In genomic region chr17:14977718-14978361, GRCm38 (mm10) we compare ENCODE assay signal across 14 mouse cellular contexts. TPM values are rescaled to one million over a fixed set of nuclear protein-coding genes. Genes with fewer than 3 reads are reported as not detected.
DNase-seq lines count a peak whose midpoint lies in the region; ATAC-seq and TF ChIP-seq lines count a peak whose summit lies in the region.
"Not testable (repeated sequence)": the region's sequence is repeated elsewhere in the genome, so short reads cannot be mapped to it uniquely, and the experiment has no call there.
"Had no signal": no experiment of that assay in that cellular context is flagged by ENCODE, and none has a peak within 500 bp of the region (broad histone marks: within the 10 kb centered on the region; RNA-seq: fewer than 3 reads in every experiment).

No protein-coding gene starts in this region.

- not testable (repeated sequence) for TF ChIP-seq CTCF in bone marrow macrophage, adult 2 months (IDR thresholded peaks at IDR 0.05; ENCODE audit: low read depth, low read length); heart, postnatal 0 days (IDR thresholded peaks at IDR 0.05; ENCODE audit: low read depth); liver, embryonic 14.5 days (IDR thresholded peaks at IDR 0.05; ENCODE audit: low read depth)

- TF ChIP-seq POLR2A in bone marrow macrophage, adult 2 months (IDR thresholded peaks at IDR 0.05; ENCODE audit: borderline replicate concordance, low read depth, low read length) = not testable (repeated sequence)

- H3K4me1 ChIP-seq in bone marrow macrophage, adult 2 months (ENCODE audit: control insufficient read depth, insufficient read depth, low read length); forebrain, embryonic 11.5 days (replicated peaks; ENCODE audit: control insufficient read depth, insufficient read depth, low read length); heart, postnatal 0 days (ENCODE audit: control insufficient read depth, insufficient read depth); intestine, embryonic 16.5 days (ENCODE audit: control insufficient read depth, insufficient read depth, low read length); liver, embryonic 14.5 days (replicated peaks; ENCODE audit: control insufficient read depth in 2 of 2, insufficient read depth in 2 of 2, low read length in 1 of 2); midbrain, embryonic 12.5 days; stomach, embryonic 15.5 days: not testable (repeated sequence)

- not testable (repeated sequence) for H3K9me3 ChIP-seq in forebrain, embryonic 11.5 days (ENCODE audit: control insufficient read depth, low read length); heart, postnatal 0 days (replicated peaks; ENCODE audit: control insufficient read depth, low read length); intestine, embryonic 16.5 days (ENCODE audit: control insufficient read depth, low read length); liver, embryonic 14.5 days (ENCODE audit: control insufficient read depth, low read length); midbrain, embryonic 12.5 days; stomach, embryonic 15.5 days

- H3K4me2 ChIP-seq in forebrain, embryonic 11.5 days (ENCODE audit: low read depth, low read length, severe bottlenecking); heart, postnatal 0 days (ENCODE audit: low read depth, low read length); intestine, embryonic 16.5 days (ENCODE audit: low read depth, low read length); stomach, embryonic 15.5 days: not testable (repeated sequence)
- H3K4me2 ChIP-seq in liver, embryonic 14.5 days (ENCODE audit: low read depth) = peak overlapping the region; percentile 41; the same call in 1 of the 2 replicates
- peak overlapping the region; percentile 32; the same call in 1 of the 2 replicates for H3K4me2 ChIP-seq in midbrain, embryonic 12.5 days (replicated peaks)

- DNase-seq in B cell, adult 2 months = peak; percentile 19 to 25
- DNase-seq in forebrain, embryonic 11.5 days (ENCODE audit: low spot score); heart, postnatal 0 days (ENCODE audit: low spot score); liver, embryonic 14.5 days (ENCODE audit: low read depth in 3 of 3, low spot score in 3 of 3): not testable (repeated sequence)

- 0 out of 2 replicates have a peak overlapping the region, but pooled peaks have one; percentile 26 for H3K27ac ChIP-seq in bone marrow macrophage, adult 2 months (ENCODE audit: insufficient read depth, low read depth, low read length)
- not testable (repeated sequence) for H3K27ac ChIP-seq in forebrain, embryonic 11.5 days (ENCODE audit: low read depth, low read length); heart, postnatal 0 days (ENCODE audit: low read depth); intestine, embryonic 16.5 days (ENCODE audit: low read length); liver, embryonic 14.5 days; midbrain, embryonic 12.5 days (replicated peaks); stomach, embryonic 15.5 days

- not testable (repeated sequence) for H3K27me3 ChIP-seq in forebrain, embryonic 11.5 days (ENCODE audit: control insufficient read depth, insufficient read depth, low read length); heart, postnatal 0 days (ENCODE audit: control insufficient read depth, insufficient read depth, low read length); intestine, embryonic 16.5 days (replicated peaks; ENCODE audit: control insufficient read depth, insufficient read depth, low read length); liver, embryonic 14.5 days (ENCODE audit: control insufficient read depth, insufficient read depth, low read length); midbrain, embryonic 12.5 days; stomach, embryonic 15.5 days (replicated peaks)

- H3K36me3 ChIP-seq in forebrain, embryonic 11.5 days (ENCODE audit: control insufficient read depth, insufficient read depth, low read length); heart, postnatal 0 days (replicated peaks; ENCODE audit: control insufficient read depth, insufficient read depth, low read length); intestine, embryonic 16.5 days (ENCODE audit: control insufficient read depth, insufficient read depth, low read length); liver, embryonic 14.5 days (replicated peaks; ENCODE audit: control insufficient read depth, insufficient read depth, low read depth); midbrain, embryonic 12.5 days; stomach, embryonic 15.5 days: not testable (repeated sequence)

- not testable (repeated sequence) for TF ChIP-seq EP300 in heart, postnatal 0 days (IDR thresholded peaks at IDR 0.05; ENCODE audit: low read depth); liver, embryonic 14.5 days (IDR thresholded peaks at IDR 0.05; ENCODE audit: low read depth)

- H3K4me3 ChIP-seq in bone marrow macrophage, adult 2 months (ENCODE audit: insufficient read depth, low read length); forebrain, embryonic 11.5 days (ENCODE audit: low read depth, low read length); heart, postnatal 0 days (ENCODE audit: low read depth, low read length); intestine, embryonic 16.5 days (ENCODE audit: low read length); stomach, embryonic 15.5 days (replicated peaks): not testable (repeated sequence)
- H3K4me3 ChIP-seq in liver, embryonic 14.5 days (ENCODE audit: insufficient read depth in 1 of 2, low read depth in 2 of 2, low read length in 2 of 2) = 0 out of 4 replicates have a peak overlapping the region, but pooled peaks of 1 of the 2 experiments have one; percentile 21
- 0 out of 2 replicates have a peak overlapping the region, but pooled peaks have one; percentile 19 for H3K4me3 ChIP-seq in midbrain, embryonic 12.5 days

- 2% methylated on average over 4 of the region's 7 CpGs for WGBS in forebrain, embryonic 11.5 days
- 3% methylated on average over 4 of the region's 7 CpGs for WGBS in heart, postnatal 0 days
- WGBS in intestine, embryonic 16.5 days = 2% methylated on average over 4 of the region's 7 CpGs
- 0% methylated on average over 4 of the region's 7 CpGs for WGBS in liver, embryonic 14.5 days (ENCODE audit: insufficient replicate concordance)
- 2% methylated on average over 4 of the region's 7 CpGs for WGBS in midbrain, embryonic 12.5 days
- WGBS in stomach, embryonic 15.5 days = under 1% methylated on average over 4 of the region's 7 CpGs

- peak; percentile 8; the same call in 1 of the 2 replicates for ATAC-seq in forebrain, embryonic 11.5 days (replicated peaks; ENCODE audit: low FRiP score)
- ATAC-seq in heart, postnatal 0 days (ENCODE audit: insufficient read depth, low read depth) = peak; percentile 18; the same call in 1 of the 2 replicates
- ATAC-seq in intestine, embryonic 16.5 days = peak; percentile 26; the same call in 1 of the 2 replicates
- peak; percentile 25; the same call in 1 of the 2 replicates for ATAC-seq in liver, embryonic 14.5 days (ENCODE audit: insufficient read depth)
- 0 out of 2 replicates have a peak, but pooled peaks have one; percentile 3 for ATAC-seq in midbrain, embryonic 12.5 days (ENCODE audit: low FRiP score, low read depth)
- ATAC-seq in stomach, embryonic 15.5 days (ENCODE audit: insufficient read depth, low FRiP score, low read depth) = 0 out of 2 replicates have a peak, but pooled peaks have one; percentile 32

- not testable (repeated sequence) for H3K9ac ChIP-seq in forebrain, embryonic 11.5 days (ENCODE audit: low read length); heart, postnatal 0 days (replicated peaks; ENCODE audit: low read depth, low read length); intestine, embryonic 16.5 days (ENCODE audit: low read depth, low read length); liver, embryonic 14.5 days (replicated peaks); midbrain, embryonic 12.5 days (replicated peaks); stomach, embryonic 15.5 days

RNA-seq across cellular contexts. Expression of gene 9030025P20Rik, which starts 0.4 kb away (rescaled TPM):
- 34.4 and 36.8 TPM in 2 replicates for polyA plus RNA-seq in bone marrow macrophage, adult 2 months (2012; ENCODE audit: insufficient read depth, insufficient read length, missing spikeins)
- 11.5 and 13.1 TPM in 2 replicates for polyA plus RNA-seq in forebrain, embryonic 11.5 days (2014; fragmentation: Nextera tagmentation; extraction: Ambion mirVana)
- total RNA-seq in heart, postnatal 0 days (2014; rRNA removed; ENCODE audit: low replicate concordance) = 1.5 and 13.4 TPM in 2 replicates
- 5.9 and 7.3 TPM in 2 replicates for polyA plus RNA-seq in heart, postnatal 0 days (2015; fragmentation: Nextera tagmentation; extraction: Ambion mirVana)
- polyA plus RNA-seq in intestine, embryonic 16.5 days (2015; fragmentation: Nextera tagmentation; extraction: Ambion mirVana) = 8.2 TPM in 2 replicates
- 3.8 and 5.3 TPM in 2 replicates for polyA plus RNA-seq in liver, embryonic 14.5 days (2012; rRNA removed)
- 3.4 and 4.0 TPM in 2 replicates for polyA plus RNA-seq in liver, embryonic 14.5 days (2014; fragmentation: Nextera tagmentation; extraction: Ambion mirVana)
- polyA plus RNA-seq in midbrain, embryonic 12.5 days (2016; fragmentation: Nextera tagmentation; extraction: Ambion mirVana) = 14.0 and 14.8 TPM in 2 replicates
- 8.3 and 11.1 TPM in 2 replicates for polyA plus RNA-seq in stomach, embryonic 15.5 days (2015; fragmentation: Nextera tagmentation; extraction: Ambion mirVana)

RNA-seq across cellular contexts. Expression of gene Gm3417, which starts 0.8 kb away (rescaled TPM):
- polyA plus RNA-seq in bone marrow macrophage, adult 2 months (2012; ENCODE audit: insufficient read depth, insufficient read length, missing spikeins) = not detected in 2 replicates
- polyA plus RNA-seq in forebrain, embryonic 11.5 days (2014; fragmentation: Nextera tagmentation; extraction: Ambion mirVana) = 1.9 and 2.2 TPM in 2 replicates
- total RNA-seq in heart, postnatal 0 days (2014; rRNA removed; ENCODE audit: low replicate concordance) = not detected in 2 replicates
- 1.2 TPM in 1 of 2 replicates, not detected in the other for polyA plus RNA-seq in heart, postnatal 0 days (2015; fragmentation: Nextera tagmentation; extraction: Ambion mirVana)
- polyA plus RNA-seq in intestine, embryonic 16.5 days (2015; fragmentation: Nextera tagmentation; extraction: Ambion mirVana) = 1.2 and 1.7 TPM in 2 replicates
- polyA plus RNA-seq in liver, embryonic 14.5 days (2012; rRNA removed) = 0.61 TPM in 1 of 2 replicates, not detected in the other
- polyA plus RNA-seq in liver, embryonic 14.5 days (2014; fragmentation: Nextera tagmentation; extraction: Ambion mirVana) = 0.57 and 0.98 TPM in 2 replicates
- polyA plus RNA-seq in midbrain, embryonic 12.5 days (2016; fragmentation: Nextera tagmentation; extraction: Ambion mirVana) = 1.0 and 1.2 TPM in 2 replicates
- polyA plus RNA-seq in stomach, embryonic 15.5 days (2015; fragmentation: Nextera tagmentation; extraction: Ambion mirVana) = not detected in 2 replicates
- total RNA-seq: gastrocnemius, postnatal 25 days; left cerebral cortex, adult 2 months had no signal
- polyA plus RNA-seq: brain, embryonic 14.5 days; limb, embryonic 15.5 days; small intestine, adult 2 months; urinary bladder, adult 2 months had no signal

RNA-seq across cellular contexts. Expression of gene Phf10, which starts 16.8 kb away (rescaled TPM):
- 63.5 and 66.4 TPM in 2 replicates for polyA plus RNA-seq in bone marrow macrophage, adult 2 months (2012; ENCODE audit: insufficient read depth, insufficient read length, missing spikeins)
- 33.2 and 36.2 TPM in 2 replicates for polyA plus RNA-seq in forebrain, embryonic 11.5 days (2014; fragmentation: Nextera tagmentation; extraction: Ambion mirVana)
- total RNA-seq in heart, postnatal 0 days (2014; rRNA removed; ENCODE audit: low replicate concordance) = 33.9 and 41.0 TPM in 2 replicates
- polyA plus RNA-seq in heart, postnatal 0 days (2015; fragmentation: Nextera tagmentation; extraction: Ambion mirVana) = 17.2 and 18.2 TPM in 2 replicates
- polyA plus RNA-seq in intestine, embryonic 16.5 days (2015; fragmentation: Nextera tagmentation; extraction: Ambion mirVana) = 27.5 and 33.4 TPM in 2 replicates
- polyA plus RNA-seq in liver, embryonic 14.5 days (2012; rRNA removed) = 52.2 and 82.6 TPM in 2 replicates
- 111 and 116 TPM in 2 replicates for polyA plus RNA-seq in liver, embryonic 14.5 days (2014; fragmentation: Nextera tagmentation; extraction: Ambion mirVana)
- polyA plus RNA-seq in midbrain, embryonic 12.5 days (2016; fragmentation: Nextera tagmentation; extraction: Ambion mirVana) = 23.4 and 23.7 TPM in 2 replicates
- polyA plus RNA-seq in stomach, embryonic 15.5 days (2015; fragmentation: Nextera tagmentation; extraction: Ambion mirVana) = 41.0 and 46.2 TPM in 2 replicates

RNA-seq across cellular contexts. Expression of gene Gm3435, which starts 32.1 kb away (rescaled TPM):
- 10.0 and 12.1 TPM in 2 replicates for polyA plus RNA-seq in bone marrow macrophage, adult 2 months (2012; ENCODE audit: insufficient read depth, insufficient read length, missing spikeins)
- 6.7 and 9.2 TPM in 2 replicates for polyA plus RNA-seq in forebrain, embryonic 11.5 days (2014; fragmentation: Nextera tagmentation; extraction: Ambion mirVana)
- 5.4 TPM in 1 of 2 replicates, not detected in the other for total RNA-seq in heart, postnatal 0 days (2014; rRNA removed; ENCODE audit: low replicate concordance)
- 5.8 and 6.2 TPM in 2 replicates for polyA plus RNA-seq in heart, postnatal 0 days (2015; fragmentation: Nextera tagmentation; extraction: Ambion mirVana)
- 8.0 and 8.6 TPM in 2 replicates for polyA plus RNA-seq in intestine, embryonic 16.5 days (2015; fragmentation: Nextera tagmentation; extraction: Ambion mirVana)
- 1.0 and 2.7 TPM in 2 replicates for polyA plus RNA-seq in liver, embryonic 14.5 days (2012; rRNA removed)
- polyA plus RNA-seq in liver, embryonic 14.5 days (2014; fragmentation: Nextera tagmentation; extraction: Ambion mirVana) = 2.6 and 3.1 TPM in 2 replicates
- polyA plus RNA-seq in midbrain, embryonic 12.5 days (2016; fragmentation: Nextera tagmentation; extraction: Ambion mirVana) = 12.3 and 14.5 TPM in 2 replicates
- 7.2 and 8.3 TPM in 2 replicates for polyA plus RNA-seq in stomach, embryonic 15.5 days (2015; fragmentation: Nextera tagmentation; extraction: Ambion mirVana)

RNA-seq across cellular contexts. Expression of gene 1600012H06Rik, which starts 34.9 kb away (rescaled TPM):
- 39.2 and 42.5 TPM in 2 replicates for polyA plus RNA-seq in bone marrow macrophage, adult 2 months (2012; ENCODE audit: insufficient read depth, insufficient read length, missing spikeins)
- 29.5 and 32.4 TPM in 2 replicates for polyA plus RNA-seq in forebrain, embryonic 11.5 days (2014; fragmentation: Nextera tagmentation; extraction: Ambion mirVana)
- total RNA-seq in heart, postnatal 0 days (2014; rRNA removed; ENCODE audit: low replicate concordance) = 15.7 and 20.1 TPM in 2 replicates
- polyA plus RNA-seq in heart, postnatal 0 days (2015; fragmentation: Nextera tagmentation; extraction: Ambion mirVana) = 23.4 and 24.3 TPM in 2 replicates
- polyA plus RNA-seq in intestine, embryonic 16.5 days (2015; fragmentation: Nextera tagmentation; extraction: Ambion mirVana) = 37.6 and 39.9 TPM in 2 replicates
- polyA plus RNA-seq in liver, embryonic 14.5 days (2012; rRNA removed) = 4.2 and 6.4 TPM in 2 replicates
- polyA plus RNA-seq in liver, embryonic 14.5 days (2014; fragmentation: Nextera tagmentation; extraction: Ambion mirVana) = 11.2 and 11.6 TPM in 2 replicates
- 31.4 and 33.1 TPM in 2 replicates for polyA plus RNA-seq in midbrain, embryonic 12.5 days (2016; fragmentation: Nextera tagmentation; extraction: Ambion mirVana)
- polyA plus RNA-seq in stomach, embryonic 15.5 days (2015; fragmentation: Nextera tagmentation; extraction: Ambion mirVana) = 37.5 and 39.3 TPM in 2 replicates
